Comparison of ENCODE assay signal across 8 mouse cellular contexts in the genomic region with DNA sequence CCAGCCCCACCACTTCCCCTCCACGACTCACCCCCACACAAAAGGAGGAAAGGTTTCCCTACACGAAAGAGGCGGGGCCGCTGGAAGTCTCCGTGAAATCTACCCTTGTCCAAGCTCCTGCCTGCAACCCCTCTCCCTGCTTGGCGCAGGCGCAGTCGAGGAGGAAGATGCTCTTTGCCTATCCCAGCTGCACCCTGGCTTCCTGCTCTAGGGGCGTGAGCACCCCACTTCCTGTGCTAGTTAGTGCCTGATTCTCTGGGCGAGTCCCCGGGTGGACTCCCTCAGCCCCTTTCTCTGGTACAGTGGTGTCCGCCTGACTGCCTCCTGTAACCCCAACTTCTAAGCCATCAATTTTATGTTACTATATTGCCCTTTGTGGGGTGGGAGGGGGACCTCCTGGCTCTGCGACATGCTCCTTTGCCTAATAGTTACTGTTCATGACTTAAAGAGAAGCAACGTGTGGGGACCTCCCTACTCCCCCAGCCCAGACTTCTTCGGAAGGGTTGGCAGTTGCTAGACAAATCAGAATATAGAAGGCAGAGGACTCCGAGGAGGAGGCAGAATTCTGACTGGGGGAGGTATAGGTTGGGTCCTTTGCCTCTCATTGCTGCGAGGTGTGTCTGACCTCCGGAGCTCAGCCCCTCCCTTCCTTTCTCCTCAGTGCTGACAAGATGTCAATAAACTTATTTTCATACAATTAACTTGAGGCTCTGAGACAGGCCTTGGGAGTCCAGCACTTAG. TPM values are rescaled to one million over a fixed set of nuclear protein-coding genes. Genes with fewer than 3 reads are reported as not detected.
DNase-seq lines count a peak whose midpoint lies in the region; ATAC-seq lines count a peak whose summit lies in the region.

No protein-coding gene starts in this region.

- peaks cover 58% of the 10 kb centered on the region for H3K4me1 ChIP-seq in erythroblast, embryonic 14.5 days (ENCODE audit: control insufficient read depth)
- peaks cover 40% of the 10 kb centered on the region for H3K4me1 ChIP-seq in lung, embryonic 15.5 days

- 32% methylated on average over 18 of the region's 18 CpGs for WGBS in lung, embryonic 15.5 days

- H3K9ac ChIP-seq in lung, embryonic 15.5 days, result peak overlapping the region; percentile 29

- peak; percentile 56 for DNase-seq in c-Kit-positive CD71-positive TER-119-positive erythroid progenitor cells, embryonic 14.5 days (ENCODE audit: low spot score)
- DNase-seq in heart, adult 8-10 months (ENCODE audit: low spot score), result peak; percentile 83
- DNase-seq in kidney, adult 18-20 months, result peak; percentile 56
- no peak for DNase-seq in frontal cortex, postnatal 10 days (ENCODE audit: low spot score in 2 of 2)

- no peak for ATAC-seq in erythroblast, adult 5-6 weeks (replicated peaks; ENCODE audit: low FRiP score, poor library complexity, severe bottlenecking)
- no peak for ATAC-seq in lung, embryonic 15.5 days (ENCODE audit: borderline replicate concordance, extremely low read depth, low FRiP score, low TSS enrichment)
- peak; percentile 59 for ATAC-seq in neutrophil, adult 5-6 weeks (ENCODE audit: extremely low read depth, insufficient number of reproducible peaks, low FRiP score, poor library complexity, severe bottlenecking)

- H3K27ac ChIP-seq in lung, embryonic 15.5 days, result peak overlapping the region; percentile 4; the same call in 1 of the 2 replicates

- peak overlapping the region; percentile 55 for H3K4me2 ChIP-seq in lung, embryonic 15.5 days

- no peaks in the 10 kb centered on the region for H3K27me3 ChIP-seq in erythroblast, embryonic 14.5 days (ENCODE audit: control insufficient read depth)
- no peaks in the 10 kb centered on the region for H3K27me3 ChIP-seq in lung, embryonic 15.5 days

- peaks cover 16% of the 10 kb centered on the region for H3K36me3 ChIP-seq in erythroblast, embryonic 14.5 days (ENCODE audit: control insufficient read depth)
- H3K36me3 ChIP-seq in lung, embryonic 15.5 days, result peaks cover 13% of the 10 kb centered on the region

- peaks cover 4% of the 10 kb centered on the region for H3K9me3 ChIP-seq in erythroblast, embryonic 14.5 days (ENCODE audit: control insufficient read depth, low read length)
- H3K9me3 ChIP-seq in lung, embryonic 15.5 days, result no peaks in the 10 kb centered on the region

- peak overlapping the region; percentile 59 for H3K4me3 ChIP-seq in erythroblast, embryonic 14.5 days (replicated peaks)
- H3K4me3 ChIP-seq in lung, embryonic 15.5 days, result peak overlapping the region; percentile 39

RNA-seq across cellular contexts. Expression of gene Irf2bp1, which starts 2.6 kb away (rescaled TPM):
- 5.0 and 5.5 TPM in 2 replicates for polyA plus RNA-seq in erythroblast, embryonic 14.5 days (2012)
- total RNA-seq in erythroblast, adult 5-6 weeks (2015; ENCODE audit: low replicate concordance), result 5.6 and 7.3 TPM in 2 replicates
- 0.77 and 3.9 TPM in 2 replicates for total RNA-seq in erythroblast, adult 5-6 weeks (2017; ENCODE audit: low replicate concordance)
- 10 to 100 TPM; 20.6 to 24.3 (median 22.9) TPM for total RNA-seq in heart, adult 8-10 months (2022)
- polyA plus RNA-seq in lung, embryonic 15.5 days (2015; fragmentation: Nextera tagmentation; extraction: Ambion mirVana), result 23.5 and 25.2 TPM in 2 replicates
- total RNA-seq in neutrophil, adult 5-6 weeks (2017), result 13.2 and 16.9 TPM in 2 replicates

RNA-seq across cellular contexts. Expression of gene Mypop, which starts 10.2 kb away (rescaled TPM):
- polyA plus RNA-seq in erythroblast, embryonic 14.5 days (2012), result 0.02 TPM in 1 of 2 replicates, not detected in the other
- total RNA-seq in erythroblast, adult 5-6 weeks (2015; ENCODE audit: low replicate concordance), result not detected in 2 replicates
- 0.43 TPM in 1 of 2 replicates, not detected in the other for total RNA-seq in erythroblast, adult 5-6 weeks (2017; ENCODE audit: low replicate concordance)
- 1 to 10 TPM; 3.6 to 4.3 (median 4.3) TPM for total RNA-seq in heart, adult 8-10 months (2022)
- 3.0 and 3.6 TPM in 2 replicates for polyA plus RNA-seq in lung, embryonic 15.5 days (2015; fragmentation: Nextera tagmentation; extraction: Ambion mirVana)
- 0.74 and 2.0 TPM in 2 replicates for total RNA-seq in neutrophil, adult 5-6 weeks (2017)

RNA-seq across cellular contexts. Expression of gene Nanos2, which starts 14.0 kb away (rescaled TPM):
- polyA plus RNA-seq in erythroblast, embryonic 14.5 days (2012), result not detected in 2 replicates
- not detected in 2 replicates for total RNA-seq in erythroblast, adult 5-6 weeks (2015; ENCODE audit: low replicate concordance)
- not detected in 2 replicates for total RNA-seq in erythroblast, adult 5-6 weeks (2017; ENCODE audit: low replicate concordance)
- not detected for total RNA-seq in heart, adult 8-10 months (2022)
- not detected in 2 replicates for polyA plus RNA-seq in lung, embryonic 15.5 days (2015; fragmentation: Nextera tagmentation; extraction: Ambion mirVana)
- not detected in 2 replicates for total RNA-seq in neutrophil, adult 5-6 weeks (2017)

RNA-seq across cellular contexts. Expression of gene Foxa3, which starts 22.1 kb away (rescaled TPM):
- 0.05 and 0.07 TPM in 2 replicates for polyA plus RNA-seq in erythroblast, embryonic 14.5 days (2012)
- total RNA-seq in erythroblast, adult 5-6 weeks (2015; ENCODE audit: low replicate concordance), result not detected in 2 replicates
- not detected in 2 replicates for total RNA-seq in erythroblast, adult 5-6 weeks (2017; ENCODE audit: low replicate concordance)
- not detected for total RNA-seq in heart, adult 8-10 months (2022)
- polyA plus RNA-seq in lung, embryonic 15.5 days (2015; fragmentation: Nextera tagmentation; extraction: Ambion mirVana), result 2.2 and 2.4 TPM in 2 replicates
- not detected in 2 replicates for total RNA-seq in neutrophil, adult 5-6 weeks (2017)

RNA-seq across cellular contexts. Expression of gene Sympk, which starts 22.9 kb away (rescaled TPM):
- 21.6 and 22.6 TPM in 2 replicates for polyA plus RNA-seq in erythroblast, embryonic 14.5 days (2012)
- total RNA-seq in erythroblast, adult 5-6 weeks (2015; ENCODE audit: low replicate concordance), result 15.2 and 35.9 TPM in 2 replicates
- 7.8 and 21.0 TPM in 2 replicates for total RNA-seq in erythroblast, adult 5-6 weeks (2017; ENCODE audit: low replicate concordance)
- 10 to 100 TPM; 79.6 to 99.9 (median 98.8) TPM for total RNA-seq in heart, adult 8-10 months (2022)
- polyA plus RNA-seq in lung, embryonic 15.5 days (2015; fragmentation: Nextera tagmentation; extraction: Ambion mirVana), result 34.3 and 34.6 TPM in 2 replicates
- 64.8 and 67.0 TPM in 2 replicates for total RNA-seq in neutrophil, adult 5-6 weeks (2017)

Comparison
In these comparisons a context has a peak if more than half of its experiments do, and no peak if none do; other contexts are left out.
1. DNase-seq: peak in c-Kit-positive CD71-positive TER-119-positive erythroid progenitor cells, embryonic 14.5 days (single experiment), heart, adult 8-10 months (single experiment) and kidney, adult 18-20 months (single experiment); none in frontal cortex, postnatal 10 days (0 of 2).